Mouse (Mus musculus): ENCODE measurements at regions not wholly inside any gene's neighbourhood (a gene's known extent, or its start where the extent isn't known, plus 50 kb on each side); places are given as distances from the start of the nearest gene placed in this dataset.

DNA sequence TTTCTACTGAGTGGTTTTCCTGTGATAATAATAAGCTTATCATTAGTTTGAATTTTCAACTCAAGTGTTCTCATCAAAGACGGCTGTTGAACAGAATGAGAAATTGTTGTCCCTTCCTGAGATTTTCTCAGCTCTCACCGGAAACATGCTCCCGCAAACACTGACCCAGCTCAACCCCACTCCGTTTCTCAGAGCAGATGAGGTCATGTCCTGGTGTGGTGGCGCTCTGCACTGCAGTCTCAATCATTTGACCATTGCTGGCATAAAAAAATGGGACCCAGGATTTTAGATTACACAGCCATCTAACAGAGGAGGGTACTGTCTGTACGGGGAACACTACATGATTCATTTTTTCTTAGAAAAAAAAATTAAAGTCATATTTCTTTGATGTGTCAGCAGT, 156.5 kb upstream of the Rnd3 start:
- Histone ChIP-seq H3K4me1 (ENCODE audit: insufficient read depth, low read length) (no peaks in the 10 kb centered on the region), H3K9me3 (ENCODE audit: low read length) (no peaks in the 10 kb centered on the region), H3K36me3 (ENCODE audit: insufficient read depth, low read length) (no peaks in the 10 kb centered on the region), H3K27ac (ENCODE audit: low read length) (no peak overlapping the region), H3K4me2 (replicated peaks; ENCODE audit: low read depth, low read length) (no peak overlapping the region), H3K9ac (replicated peaks; ENCODE audit: low read length) (no peak overlapping the region), H3K4me3 (ENCODE audit: low read length) (no peak overlapping the region), H3K27me3 (ENCODE audit: insufficient read depth, low read length) (no peaks in the 10 kb centered on the region)
- 40% methylated on average over 6 of the region's 6 CpGs for WGBS
- ATAC-seq (ENCODE audit: low FRiP score, low TSS enrichment) = peak; percentile 73; the same call in 1 of the 2 replicates

DNA sequence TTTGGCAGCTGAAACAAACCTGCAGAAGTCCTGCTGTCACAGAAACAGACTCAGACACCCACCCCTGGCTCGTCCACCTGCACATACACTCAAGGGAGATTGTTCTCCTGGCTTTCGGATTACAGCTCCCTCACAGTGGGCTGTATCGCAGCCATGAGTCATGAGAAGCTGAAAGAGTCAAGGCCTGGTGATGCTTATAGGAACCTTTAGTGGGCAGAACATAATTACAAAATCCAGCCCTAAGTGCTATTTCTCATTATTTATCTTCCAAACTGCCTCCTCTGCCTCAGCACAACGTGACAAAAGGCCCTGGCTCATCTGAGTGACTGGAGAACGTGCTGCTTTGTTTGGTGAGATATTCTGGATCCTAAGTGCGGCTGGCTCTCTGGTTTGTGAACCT, 155.8 kb upstream of the Rnd3 start:
- Histone ChIP-seq H3K4me2 (replicated peaks; ENCODE audit: low read depth, low read length) (no peak overlapping the region), H3K4me3 (ENCODE audit: low read length) (no peak overlapping the region), H3K4me1 (ENCODE audit: insufficient read depth, low read length) (no peaks in the 10 kb centered on the region), H3K27me3 (ENCODE audit: insufficient read depth, low read length) (no peaks in the 10 kb centered on the region), H3K9me3 (ENCODE audit: low read length) (no peaks in the 10 kb centered on the region), H3K9ac (replicated peaks; ENCODE audit: low read length) (no peak overlapping the region), H3K27ac (ENCODE audit: low read length) (no peak overlapping the region), H3K36me3 (ENCODE audit: insufficient read depth, low read length) (no peaks in the 10 kb centered on the region)
- ATAC-seq (ENCODE audit: low FRiP score, low TSS enrichment) = no peak
- WGBS = 67% methylated on average over 6 of the region's 6 CpGs

DNA sequence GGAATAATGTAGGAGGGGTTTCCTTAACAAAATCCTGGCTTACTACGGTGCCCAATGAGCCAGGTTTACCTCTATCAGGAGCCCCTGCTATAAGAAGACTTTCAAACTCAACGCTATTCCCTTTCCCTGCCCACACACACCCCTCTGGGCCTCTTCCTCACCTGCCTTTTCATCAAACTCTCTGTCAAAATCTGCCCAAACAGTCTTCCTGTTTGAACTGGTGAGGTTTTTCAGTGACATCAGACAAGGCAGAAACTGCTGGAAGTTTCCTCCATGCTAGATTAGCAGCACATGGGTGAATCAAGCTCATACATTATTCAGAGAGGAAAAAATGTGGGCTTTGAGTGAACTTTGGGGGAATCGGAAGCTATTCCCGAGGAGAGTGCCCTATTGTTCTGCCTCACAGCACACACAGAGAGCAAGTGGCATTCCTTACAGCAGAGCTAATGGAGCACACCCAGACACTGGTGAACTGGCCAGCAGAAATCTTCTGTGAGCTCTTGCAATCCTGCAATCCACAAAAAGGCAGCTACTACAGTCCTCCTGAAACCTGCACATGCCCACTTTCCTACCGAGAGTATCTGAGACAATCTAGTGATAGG, 141.8 kb upstream of the Rnd3 start:
- no peak overlapping the region for H3K9ac ChIP-seq (replicated peaks; ENCODE audit: low read length)
- no peak overlapping the region for H3K27ac ChIP-seq (ENCODE audit: low read length)
- peaks cover 4% of the 10 kb centered on the region; the same call in 1 of the 2 replicates for H3K4me1 ChIP-seq (ENCODE audit: insufficient read depth, low read length)
- no peaks in the 10 kb centered on the region for H3K27me3 ChIP-seq (ENCODE audit: insufficient read depth, low read length)
- no peak overlapping the region for H3K4me2 ChIP-seq (replicated peaks; ENCODE audit: low read depth, low read length)
- 40% methylated on average over 5 of the region's 5 CpGs for WGBS
- no peaks in the 10 kb centered on the region for H3K9me3 ChIP-seq (ENCODE audit: low read length)
- no peak overlapping the region for H3K4me3 ChIP-seq (ENCODE audit: low read length)
- no peaks in the 10 kb centered on the region for H3K36me3 ChIP-seq (ENCODE audit: insufficient read depth, low read length)
- ATAC-seq (ENCODE audit: low FRiP score, low TSS enrichment) = peak; percentile 69; the same call in 1 of the 2 replicates

DNA sequence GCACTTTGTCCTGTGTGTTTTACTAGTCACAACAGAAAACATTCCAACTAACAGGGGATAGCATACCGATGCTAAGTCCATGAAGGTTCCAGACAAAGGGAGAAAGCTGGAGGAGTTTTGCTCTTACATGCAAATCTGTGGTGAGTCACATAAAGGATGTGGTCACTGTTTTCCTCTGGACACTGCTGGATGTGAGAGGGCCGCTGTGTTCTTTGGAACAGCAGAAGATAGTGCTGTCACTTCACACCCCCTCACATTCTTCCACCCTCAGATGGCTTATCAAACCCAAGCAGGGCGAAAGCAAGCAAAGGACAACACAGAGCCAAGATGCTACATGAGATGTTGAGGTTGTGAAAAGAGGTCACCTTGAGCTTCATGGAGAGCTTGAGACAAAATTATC, 139.8 kb upstream of the Rnd3 start:
- ATAC-seq (ENCODE audit: low FRiP score, low TSS enrichment) = no peak
- no peaks in the 10 kb centered on the region for H3K27me3 ChIP-seq (ENCODE audit: insufficient read depth, low read length)
- no peak overlapping the region for H3K4me3 ChIP-seq (ENCODE audit: low read length)
- H3K4me1 ChIP-seq (ENCODE audit: insufficient read depth, low read length) = peaks cover 4% of the 10 kb centered on the region; the same call in 1 of the 2 replicates
- H3K9ac ChIP-seq (replicated peaks; ENCODE audit: low read length) = no peak overlapping the region
- H3K27ac ChIP-seq (ENCODE audit: low read length) = no peak overlapping the region
- H3K36me3 ChIP-seq (ENCODE audit: insufficient read depth, low read length) = no peaks in the 10 kb centered on the region
- no peak overlapping the region for H3K4me2 ChIP-seq (replicated peaks; ENCODE audit: low read depth, low read length)
- H3K9me3 ChIP-seq (ENCODE audit: low read length) = no peaks in the 10 kb centered on the region
- 91% methylated on average over 3 of the region's 3 CpGs for WGBS

DNA sequence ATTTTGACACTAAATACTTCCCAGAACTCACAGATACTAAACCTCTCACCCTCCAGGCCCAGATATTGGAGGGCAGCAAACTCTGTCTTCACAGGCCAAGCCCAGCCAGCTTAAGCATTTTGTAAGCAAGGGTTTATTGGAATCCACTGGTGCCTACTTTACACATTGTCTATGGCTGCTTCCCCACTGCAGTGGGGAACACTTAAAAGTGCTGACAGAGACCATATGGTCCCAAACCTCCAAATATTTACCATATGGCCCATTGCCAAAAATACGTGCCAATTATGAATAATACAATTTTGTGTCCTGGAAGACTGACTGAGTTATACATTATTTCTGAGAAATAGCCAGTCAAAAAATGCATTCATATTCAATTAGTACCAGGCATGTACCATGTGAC, 136.7 kb upstream of the Rnd3 start:
- H3K4me3 ChIP-seq (ENCODE audit: low read length) = no peak overlapping the region
- ATAC-seq (ENCODE audit: low FRiP score, low TSS enrichment) = no peak
- no peaks in the 10 kb centered on the region for H3K9me3 ChIP-seq (ENCODE audit: low read length)
- H3K4me1 ChIP-seq (ENCODE audit: insufficient read depth, low read length) = peaks cover 1% of the 10 kb centered on the region; the same call in 1 of the 2 replicates
- WGBS = 62% methylated on average over 1 of the region's 1 CpGs
- no peak overlapping the region for H3K4me2 ChIP-seq (replicated peaks; ENCODE audit: low read depth, low read length)
- no peaks in the 10 kb centered on the region for H3K36me3 ChIP-seq (ENCODE audit: insufficient read depth, low read length)
- no peak overlapping the region for H3K27ac ChIP-seq (ENCODE audit: low read length)
- H3K9ac ChIP-seq (replicated peaks; ENCODE audit: low read length) = no peak overlapping the region
- H3K27me3 ChIP-seq (ENCODE audit: insufficient read depth, low read length) = no peaks in the 10 kb centered on the region

DNA sequence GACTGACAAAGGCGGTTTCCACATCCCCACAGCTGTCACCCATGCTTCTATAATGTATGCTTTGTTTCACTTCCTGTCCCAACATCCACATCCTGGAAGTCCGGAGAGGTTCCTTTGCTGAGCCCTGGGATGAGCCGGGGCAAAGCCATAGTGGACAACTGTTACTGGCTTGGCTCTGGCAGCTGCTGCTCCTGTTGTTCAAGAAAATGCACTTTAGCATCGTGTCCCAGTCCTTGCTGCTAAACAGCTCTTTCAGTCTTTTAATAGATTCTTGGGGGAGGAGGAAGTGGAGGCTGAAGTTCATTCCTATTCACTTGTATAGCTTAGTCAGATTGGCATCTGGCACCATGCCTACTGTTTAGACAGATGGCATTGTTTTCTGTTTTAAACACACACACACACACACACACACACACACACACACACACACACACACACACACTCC, 135.9 kb upstream of the Rnd3 start:
- Histone ChIP-seq H3K9ac (replicated peaks; ENCODE audit: low read length) (no peak overlapping the region), H3K27me3 (ENCODE audit: insufficient read depth, low read length) (no peaks in the 10 kb centered on the region), H3K4me3 (ENCODE audit: low read length) (no peak overlapping the region), H3K27ac (ENCODE audit: low read length) (no peak overlapping the region), H3K36me3 (ENCODE audit: insufficient read depth, low read length) (no peaks in the 10 kb centered on the region), H3K4me1 (ENCODE audit: insufficient read depth, low read length) (peaks cover 1% of the 10 kb centered on the region; the same call in 1 of the 2 replicates), H3K4me2 (replicated peaks; ENCODE audit: low read depth, low read length) (no peak overlapping the region), H3K9me3 (ENCODE audit: low read length) (no peaks in the 10 kb centered on the region)
- 55% methylated on average over 4 of the region's 4 CpGs for WGBS
- 0 out of 2 replicates have a peak, but pooled peaks have one; percentile 31 for ATAC-seq (ENCODE audit: low FRiP score, low TSS enrichment)

DNA sequence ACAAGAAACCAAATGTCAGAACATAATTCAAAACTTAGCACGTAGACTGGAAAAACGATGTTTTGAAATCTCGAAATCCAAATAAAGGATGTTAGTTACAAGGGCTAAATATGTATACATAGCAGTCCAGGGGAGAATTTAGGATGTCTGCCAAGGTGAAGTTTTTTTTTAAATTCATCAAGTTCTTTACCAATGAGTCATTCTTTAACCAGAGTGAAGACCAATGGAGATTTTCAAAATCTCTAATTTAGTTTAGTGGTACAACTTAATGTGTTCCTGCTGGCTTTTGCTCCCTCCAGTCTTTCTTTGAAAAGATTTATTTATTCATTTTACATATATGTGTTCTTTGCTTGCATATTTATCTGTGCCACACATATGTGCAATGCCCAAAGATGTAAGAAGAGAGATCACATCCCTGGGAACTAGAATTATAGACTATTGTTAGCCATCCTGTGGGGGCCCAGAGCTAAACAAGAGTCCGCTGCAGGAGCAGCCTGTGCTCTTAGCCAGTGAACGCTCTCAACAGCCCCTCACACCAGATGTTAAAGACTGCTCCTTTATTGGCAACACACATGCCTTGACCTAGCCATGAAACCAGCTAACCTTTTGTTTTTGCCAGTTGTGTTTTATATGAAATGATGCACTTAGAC, 130.6 kb upstream of the Rnd3 start:
- no peaks in the 10 kb centered on the region for H3K9me3 ChIP-seq (ENCODE audit: low read length)
- H3K27ac ChIP-seq (ENCODE audit: low read length) = no peak overlapping the region
- H3K4me3 ChIP-seq (ENCODE audit: low read length) = no peak overlapping the region
- peaks cover 4% of the 10 kb centered on the region; the same call in 1 of the 2 replicates for H3K4me1 ChIP-seq (ENCODE audit: insufficient read depth, low read length)
- ATAC-seq (ENCODE audit: low FRiP score, low TSS enrichment) = no peak
- H3K4me2 ChIP-seq (replicated peaks; ENCODE audit: low read depth, low read length) = no peak overlapping the region
- 62% methylated on average over 5 of the region's 5 CpGs for WGBS
- H3K27me3 ChIP-seq (ENCODE audit: insufficient read depth, low read length) = no peaks in the 10 kb centered on the region
- H3K36me3 ChIP-seq (ENCODE audit: insufficient read depth, low read length) = no peaks in the 10 kb centered on the region
- no peak overlapping the region for H3K9ac ChIP-seq (replicated peaks; ENCODE audit: low read length)

DNA sequence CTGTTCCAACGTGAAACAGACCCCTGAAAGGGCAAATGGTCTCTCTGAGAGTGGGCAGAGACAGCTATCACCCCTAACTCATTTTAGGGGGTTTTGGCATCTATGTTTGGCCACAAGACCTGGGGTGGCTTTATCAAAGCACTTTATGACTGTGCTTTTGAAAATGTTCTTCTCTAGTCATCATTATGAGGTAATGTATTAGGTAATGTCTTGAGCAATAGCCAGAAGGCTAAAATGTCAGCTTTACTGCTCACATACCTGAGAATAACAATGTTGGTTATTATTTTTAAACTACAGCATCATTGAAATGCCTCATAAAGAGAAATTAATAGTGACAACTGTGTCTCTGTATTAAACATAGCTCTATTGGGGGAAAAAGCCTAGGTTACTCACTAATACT, 129.9 kb upstream of the Rnd3 start:
- no peak overlapping the region for H3K4me2 ChIP-seq (replicated peaks; ENCODE audit: low read depth, low read length)
- H3K27me3 ChIP-seq (ENCODE audit: insufficient read depth, low read length) = no peaks in the 10 kb centered on the region
- no peaks in the 10 kb centered on the region for H3K9me3 ChIP-seq (ENCODE audit: low read length)
- H3K27ac ChIP-seq (ENCODE audit: low read length) = no peak overlapping the region
- no peak overlapping the region for H3K4me3 ChIP-seq (ENCODE audit: low read length)
- no peaks in the 10 kb centered on the region for H3K36me3 ChIP-seq (ENCODE audit: insufficient read depth, low read length)
- ATAC-seq (ENCODE audit: low FRiP score, low TSS enrichment) = no peak
- H3K4me1 ChIP-seq (ENCODE audit: insufficient read depth, low read length) = peaks cover 4% of the 10 kb centered on the region; the same call in 1 of the 2 replicates
- no peak overlapping the region for H3K9ac ChIP-seq (replicated peaks; ENCODE audit: low read length)
- WGBS = 55% methylated on average over 1 of the region's 1 CpGs

DNA sequence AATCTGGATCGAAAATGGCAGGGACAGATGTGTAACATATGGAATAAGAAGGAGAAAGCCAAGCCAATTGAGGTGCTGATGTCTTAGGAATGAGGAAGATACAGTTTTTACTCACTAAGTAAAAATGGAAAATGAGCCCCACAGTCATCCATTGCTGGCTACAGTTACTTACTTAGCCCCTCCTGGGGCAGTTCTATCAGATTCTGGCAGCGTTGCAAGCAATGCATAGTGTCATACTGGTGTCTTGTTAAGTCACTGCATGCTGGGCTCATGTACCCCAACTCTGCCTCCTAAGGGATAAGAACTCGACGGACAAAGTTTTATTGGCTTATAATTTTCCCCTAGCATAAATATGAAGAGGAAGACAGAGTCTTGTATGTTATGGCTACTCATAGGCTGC, 129.4 kb upstream of the Rnd3 start:
- H3K4me1 ChIP-seq (ENCODE audit: insufficient read depth, low read length) = peaks cover 4% of the 10 kb centered on the region; the same call in 1 of the 2 replicates
- no peak for ATAC-seq (ENCODE audit: low FRiP score, low TSS enrichment)
- H3K4me3 ChIP-seq (ENCODE audit: low read length) = no peak overlapping the region
- no peaks in the 10 kb centered on the region for H3K36me3 ChIP-seq (ENCODE audit: insufficient read depth, low read length)
- no peak overlapping the region for H3K9ac ChIP-seq (replicated peaks; ENCODE audit: low read length)
- no peak overlapping the region for H3K27ac ChIP-seq (ENCODE audit: low read length)
- H3K27me3 ChIP-seq (ENCODE audit: insufficient read depth, low read length) = no peaks in the 10 kb centered on the region
- WGBS = 82% methylated on average over 4 of the region's 4 CpGs
- H3K4me2 ChIP-seq (replicated peaks; ENCODE audit: low read depth, low read length) = no peak overlapping the region
- no peaks in the 10 kb centered on the region for H3K9me3 ChIP-seq (ENCODE audit: low read length)

DNA sequence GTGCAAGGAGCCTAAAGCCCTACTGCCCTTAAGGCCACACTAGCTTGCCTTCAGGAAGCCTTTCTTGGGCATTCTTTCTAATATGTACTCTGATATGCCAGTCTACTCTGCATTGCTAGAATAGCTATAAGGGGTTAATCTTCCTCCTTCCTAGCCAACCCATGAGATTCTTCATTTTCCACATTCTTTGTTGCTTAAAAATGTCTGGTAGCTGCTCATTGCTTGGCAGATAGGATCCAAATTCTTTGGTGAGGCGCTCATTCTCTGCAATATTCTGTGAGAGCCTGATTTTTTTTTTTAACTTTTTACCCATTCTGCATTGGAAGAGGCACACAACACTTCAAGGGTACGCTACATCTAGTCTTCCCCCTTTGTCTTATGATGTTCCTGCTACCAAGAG, 127.7 kb upstream of the Rnd3 start:
- no peak overlapping the region for H3K4me3 ChIP-seq (ENCODE audit: low read length)

More for the DNA sequence above, 127.7 kb upstream of the Rnd3 start:
- H3K27ac ChIP-seq (ENCODE audit: low read length) = no peak overlapping the region
- no peaks in the 10 kb centered on the region for H3K36me3 ChIP-seq (ENCODE audit: insufficient read depth, low read length)
- WGBS = 74% methylated on average over 2 of the region's 2 CpGs
- H3K9me3 ChIP-seq (ENCODE audit: low read length) = no peaks in the 10 kb centered on the region
- peaks cover 4% of the 10 kb centered on the region; the same call in 1 of the 2 replicates for H3K4me1 ChIP-seq (ENCODE audit: insufficient read depth, low read length)
- H3K9ac ChIP-seq (replicated peaks; ENCODE audit: low read length) = no peak overlapping the region
- H3K4me2 ChIP-seq (replicated peaks; ENCODE audit: low read depth, low read length) = no peak overlapping the region
- ATAC-seq (ENCODE audit: low FRiP score, low TSS enrichment) = no peak
- H3K27me3 ChIP-seq (ENCODE audit: insufficient read depth, low read length) = no peaks in the 10 kb centered on the region

Data from kidney, embryonic 16.5 days (tissue).